Mouse (Mus musculus): ENCODE results near the gene A930033H14Rik. TPM values are rescaled to one million over a fixed set of nuclear protein-coding genes. Genes with fewer than 3 reads are reported as not detected.

Gene A930033H14Rik
- polyA plus RNA-seq (2015; fragmentation: Nextera tagmentation; extraction: Ambion mirVana), result 0.90 and 1.00 TPM in 2 replicates

GRCm38 (mm10) chr10:69212542-69213440 is at the start of gene A930033H14Rik:
Gene A930033H14Rik, minus strand, starts transcription at chr10:69213098.
- peak within 1 kb of the TSS; percentile 87 for H3K9ac ChIP-seq (replicated peaks; ENCODE audit: low read depth)
- no peaks in the 10 kb centered on the region for H3K36me3 ChIP-seq (ENCODE audit: insufficient read depth, low read length)
- H3K4me2 ChIP-seq (replicated peaks; ENCODE audit: low read depth, low read length), result peak within 1 kb of the TSS; percentile 96
- peak; percentile 93 for DNase-seq (ENCODE audit: low spot score)
- no peaks in the 10 kb centered on the region for H3K27me3 ChIP-seq (replicated peaks; ENCODE audit: insufficient read depth, low read length)
- TF ChIP-seq CTCF (IDR thresholded peaks at IDR 0.05), result peak; percentile 32
- no peak for TF ChIP-seq EP300 (IDR thresholded peaks at IDR 0.05)
- peak within 1 kb of the TSS; percentile 96 for H3K27ac ChIP-seq (ENCODE audit: low read length)
- 2% methylated on average over 76 of the region's 84 CpGs for WGBS
- H3K4me3 ChIP-seq (ENCODE audit: low read depth, low read length), result peak within 1 kb of the TSS; percentile 78
- H3K4me1 ChIP-seq (ENCODE audit: insufficient read depth, low read depth, low read length), result 0 out of 2 replicates have a peak, but pooled peaks cover 4% of the 10 kb centered on the region
- ATAC-seq, result peak; percentile 95
- no peaks in the 10 kb centered on the region for H3K9me3 ChIP-seq (ENCODE audit: low read length)

- H3K4me1 ChIP-seq (ENCODE audit: insufficient read depth, low read depth, low read length), result no peaks in the 10 kb centered on the region
- no peaks in the 10 kb centered on the region for H3K9me3 ChIP-seq (ENCODE audit: low read length)
- TF ChIP-seq EP300 (IDR thresholded peaks at IDR 0.05) (no peak), CTCF (IDR thresholded peaks at IDR 0.05) (no peak)
- DNase-seq (ENCODE audit: low spot score), result no peak
- H3K4me3 ChIP-seq (ENCODE audit: low read depth, low read length), result no peak overlapping the region
- 77% methylated on average over 8 of the region's 8 CpGs for WGBS
- no peak for ATAC-seq
- H3K27me3 ChIP-seq (replicated peaks; ENCODE audit: insufficient read depth, low read length), result no peaks in the 10 kb centered on the region
- no peak overlapping the region for H3K4me2 ChIP-seq (replicated peaks; ENCODE audit: low read depth, low read length)
- no peak overlapping the region for H3K9ac ChIP-seq (replicated peaks; ENCODE audit: low read depth)
- H3K36me3 ChIP-seq (ENCODE audit: insufficient read depth, low read length), result no peaks in the 10 kb centered on the region
- H3K27ac ChIP-seq (ENCODE audit: low read length), result no peak overlapping the region
Observed at GRCm38 (mm10) chr10:69259929-69260328, 47.0 kb upstream of the A930033H14Rik start.

- H3K9ac ChIP-seq (replicated peaks; ENCODE audit: low read depth), result no peak overlapping the region
- H3K4me1 ChIP-seq (ENCODE audit: insufficient read depth, low read depth, low read length), result peaks cover 5% of the 10 kb centered on the region; the same call in 1 of the 2 replicates
- no peak for ATAC-seq
- H3K27me3 ChIP-seq (replicated peaks; ENCODE audit: insufficient read depth, low read length), result no peaks in the 10 kb centered on the region
- H3K4me2 ChIP-seq (replicated peaks; ENCODE audit: low read depth, low read length), result no peak overlapping the region
- 28% methylated on average over 2 of the region's 2 CpGs for WGBS
- DNase-seq (ENCODE audit: low spot score), result no peak
- H3K27ac ChIP-seq (ENCODE audit: low read length), result no peak overlapping the region
- no peaks in the 10 kb centered on the region for H3K36me3 ChIP-seq (ENCODE audit: insufficient read depth, low read length)
- no peaks in the 10 kb centered on the region for H3K9me3 ChIP-seq (ENCODE audit: low read length)
- TF ChIP-seq CTCF (IDR thresholded peaks at IDR 0.05) (no peak), EP300 (IDR thresholded peaks at IDR 0.05) (no peak)
- H3K4me3 ChIP-seq (ENCODE audit: low read depth, low read length), result no peak overlapping the region
Observed at GRCm38 (mm10) chr10:69259161-69259560, 46.3 kb upstream of the A930033H14Rik start.

GRCm38 (mm10) chr10:69258588-69258987 is 45.7 kb upstream of the A930033H14Rik start:
- H3K27me3 ChIP-seq (replicated peaks; ENCODE audit: insufficient read depth, low read length), result no peaks in the 10 kb centered on the region
- no peak for TF ChIP-seq CTCF (IDR thresholded peaks at IDR 0.05)
- TF ChIP-seq EP300 (IDR thresholded peaks at IDR 0.05), result no peak
- H3K9me3 ChIP-seq (ENCODE audit: low read length), result no peaks in the 10 kb centered on the region
- no peak overlapping the region for H3K4me2 ChIP-seq (replicated peaks; ENCODE audit: low read depth, low read length)
- ATAC-seq (no peak), DNase-seq (ENCODE audit: low spot score) (peak; percentile 20)
- H3K9ac ChIP-seq (replicated peaks; ENCODE audit: low read depth), result no peak overlapping the region
- 56% methylated on average over 9 of the region's 9 CpGs for WGBS
- no peak overlapping the region for H3K27ac ChIP-seq (ENCODE audit: low read length)
- H3K4me1 ChIP-seq (ENCODE audit: insufficient read depth, low read depth, low read length), result peaks cover 9% of the 10 kb centered on the region
- no peak overlapping the region for H3K4me3 ChIP-seq (ENCODE audit: low read depth, low read length)
- H3K36me3 ChIP-seq (ENCODE audit: insufficient read depth, low read length), result no peaks in the 10 kb centered on the region

- WGBS, result 72% methylated on average over 6 of the region's 6 CpGs
- no peak overlapping the region for H3K4me2 ChIP-seq (replicated peaks; ENCODE audit: low read depth, low read length)
- peaks cover 13% of the 10 kb centered on the region for H3K4me1 ChIP-seq (ENCODE audit: insufficient read depth, low read depth, low read length)
- H3K27me3 ChIP-seq (replicated peaks; ENCODE audit: insufficient read depth, low read length), result no peaks in the 10 kb centered on the region
- ATAC-seq (no peak), DNase-seq (ENCODE audit: low spot score) (no peak)
- no peaks in the 10 kb centered on the region for H3K36me3 ChIP-seq (ENCODE audit: insufficient read depth, low read length)
- H3K4me3 ChIP-seq (ENCODE audit: low read depth, low read length), result no peak overlapping the region
- no peak overlapping the region for H3K9ac ChIP-seq (replicated peaks; ENCODE audit: low read depth)
- H3K9me3 ChIP-seq (ENCODE audit: low read length), result no peaks in the 10 kb centered on the region
- TF ChIP-seq CTCF (IDR thresholded peaks at IDR 0.05) (no peak), EP300 (IDR thresholded peaks at IDR 0.05) (no peak)
- no peak overlapping the region for H3K27ac ChIP-seq (ENCODE audit: low read length)
Observed at GRCm38 (mm10) chr10:69257592-69258133, 44.8 kb upstream of the A930033H14Rik start.

- Histone ChIP-seq H3K4me3 (ENCODE audit: low read depth, low read length) (no peak overlapping the region), H3K4me1 (ENCODE audit: insufficient read depth, low read depth, low read length) (peaks cover 17% of the 10 kb centered on the region), H3K9ac (replicated peaks; ENCODE audit: low read depth) (no peak overlapping the region), H3K36me3 (ENCODE audit: insufficient read depth, low read length) (no peaks in the 10 kb centered on the region), H3K4me2 (replicated peaks; ENCODE audit: low read depth, low read length) (no peak overlapping the region), H3K27ac (ENCODE audit: low read length) (no peak overlapping the region), H3K27me3 (replicated peaks; ENCODE audit: insufficient read depth, low read length) (no peaks in the 10 kb centered on the region), H3K9me3 (ENCODE audit: low read length) (no peaks in the 10 kb centered on the region)
- DNase-seq (ENCODE audit: low spot score) (no peak), ATAC-seq (no peak)
- TF ChIP-seq EP300 (IDR thresholded peaks at IDR 0.05) (no peak), CTCF (IDR thresholded peaks at IDR 0.05) (no peak)
- 64% methylated on average over 5 of the region's 5 CpGs for WGBS
Observed at GRCm38 (mm10) chr10:69255594-69255993, 42.7 kb upstream of the A930033H14Rik start.
